Comparison of ENCODE assay signal across 8 mouse cellular contexts in the genomic region with DNA sequence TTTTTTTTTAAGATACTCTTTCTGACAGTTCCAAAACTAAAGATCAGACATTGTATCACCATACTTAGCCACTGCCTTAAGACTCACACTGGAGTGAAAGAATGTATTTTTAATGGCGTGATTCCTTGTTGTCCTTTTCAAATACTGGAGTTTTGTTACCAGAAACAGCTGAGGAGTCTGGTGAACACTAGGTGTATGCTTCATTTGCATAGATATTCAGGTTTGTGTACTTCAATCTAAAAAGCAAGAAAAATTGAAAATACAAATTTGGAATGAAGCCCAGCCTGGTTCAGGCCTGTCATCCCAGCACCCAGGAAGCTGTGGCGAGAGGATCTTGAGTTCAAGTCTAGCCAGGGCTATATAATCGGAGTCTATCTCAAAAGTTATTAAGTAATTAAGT. TPM values are rescaled to one million over a fixed set of nuclear protein-coding genes. Genes with fewer than 3 reads are reported as not detected.
DNase-seq lines count a peak whose midpoint lies in the region; ATAC-seq lines count a peak whose summit lies in the region.

No protein-coding gene starts in this region.

- H3K27me3 ChIP-seq in kidney, embryonic 16.5 days (ENCODE audit: insufficient read depth, low read length), result no peaks in the 10 kb centered on the region
- peaks cover 43% of the 10 kb centered on the region for H3K27me3 ChIP-seq in hindbrain, embryonic 10.5 days (ENCODE audit: insufficient read depth, poor library complexity, severe bottlenecking)

- 83% methylated on average over 3 of the region's 3 CpGs for WGBS in kidney, embryonic 16.5 days
- WGBS in hindbrain, embryonic 10.5 days, result 86% methylated on average over 3 of the region's 3 CpGs
- WGBS in macrophage (ENCODE audit: missing documents), result 75% methylated on average over 3 of the region's 3 CpGs

- ATAC-seq in kidney, embryonic 16.5 days (ENCODE audit: low FRiP score, low TSS enrichment), result no peak
- no peak for ATAC-seq in granulocyte monocyte progenitor cell, adult 5-6 weeks (replicated peaks; ENCODE audit: poor library complexity, severe bottlenecking)

- no peaks in the 10 kb centered on the region for H3K36me3 ChIP-seq in kidney, embryonic 16.5 days (ENCODE audit: insufficient read depth, low read length)
- H3K36me3 ChIP-seq in hindbrain, embryonic 10.5 days, result no peaks in the 10 kb centered on the region
- no peaks in the 10 kb centered on the region for H3K36me3 ChIP-seq in macrophage (ENCODE audit: inconsistent target)

- peak overlapping the region; percentile 86 for H3K4me2 ChIP-seq in kidney, embryonic 16.5 days (replicated peaks; ENCODE audit: low read depth, low read length)

- H3K27ac ChIP-seq in kidney, embryonic 16.5 days (ENCODE audit: low read length), result no peak overlapping the region
- H3K27ac ChIP-seq in hindbrain, embryonic 10.5 days, result no peak overlapping the region
- peak overlapping the region; percentile 57 for H3K27ac ChIP-seq in macrophage

- H3K4me1 ChIP-seq in kidney, embryonic 16.5 days (ENCODE audit: insufficient read depth, low read length), result peaks cover 27% of the 10 kb centered on the region
- H3K4me1 ChIP-seq in hindbrain, embryonic 10.5 days (replicated peaks), result peaks cover 33% of the 10 kb centered on the region

- H3K9ac ChIP-seq in kidney, embryonic 16.5 days (replicated peaks; ENCODE audit: low read length), result peak overlapping the region; percentile 19; the same call in 1 of the 2 replicates

- peaks cover 53% of the 10 kb centered on the region for H3K79me2 ChIP-seq in macrophage (ENCODE audit: inconsistent target)

- H3K4me3 ChIP-seq in kidney, embryonic 16.5 days (ENCODE audit: low read length), result peak overlapping the region; percentile 68
- H3K4me3 ChIP-seq in hindbrain, embryonic 10.5 days, result peak overlapping the region; percentile 63
- peak overlapping the region; percentile 54 for H3K4me3 ChIP-seq in macrophage (ENCODE audit: inconsistent target)

- no peak for DNase-seq in kidney, postnatal 25 days
- peak; percentile 51 for DNase-seq in adipocyte (ENCODE audit: low spot score)
- DNase-seq in hindbrain, embryonic 10.5 days (ENCODE audit: low spot score), result no peak
- DNase-seq in spleen, adult 18-20 months, result no peak
- no peak for DNase-seq in thymus, postnatal 4 days

- no peaks in the 10 kb centered on the region for H3K9me3 ChIP-seq in kidney, embryonic 16.5 days (ENCODE audit: low read length)
- no peaks in the 10 kb centered on the region for H3K9me3 ChIP-seq in hindbrain, embryonic 10.5 days

RNA-seq across cellular contexts. Expression of a gene that starts 1.2 kb away (rescaled TPM):
- 11.7 and 15.8 TPM in 2 replicates for polyA plus RNA-seq in kidney, embryonic 16.5 days (2015; fragmentation: Nextera tagmentation; extraction: Ambion mirVana)
- 7.2 and 7.8 TPM in 2 replicates for polyA plus RNA-seq in hindbrain, embryonic 10.5 days (2016; fragmentation: Nextera tagmentation; extraction: Ambion mirVana)
- 10 to 100 TPM in 6 of 26 experiments, 1 to 10 TPM in 20; 4.2 to 16.7 (median 7.7) TPM for total RNA-seq in macrophage (2018; cell fraction: chromatin; rRNA removed)
- 10 to 100 TPM; 20.9 to 42.1 (median 31.0) TPM for total RNA-seq in macrophage (2018; cell fraction: cytosol; rRNA removed)
- total RNA-seq in macrophage (2018; cell fraction: nucleus; rRNA removed), result 10 to 100 TPM in 25 of 26 experiments, 1 to 10 TPM in 1; 8.2 to 29.9 (median 16.8) TPM
- 25.9 to 48.6 TPM (median 33.9 TPM) in 3 replicates for polyA plus RNA-seq in macrophage (2018)
- total RNA-seq in granulocyte monocyte progenitor cell, adult 5-6 weeks (2014; fragmentation: Nextera tagmentation), result 8.0 and 9.8 TPM in 2 replicates
- 5.6 and 7.0 TPM in 2 replicates for total RNA-seq in granulocyte monocyte progenitor cell, adult 5-6 weeks (2017)
